Mouse (Mus musculus) ES-E14 (cell line): ENCODE results near the gene Mgat1.

Experiments
- CHD2 ChIP-seq: IDR thresholded peaks from 2 replicates; pipeline ENCODE4 v1.6.1; 2014; ENCODE audit warnings: mild to moderate bottlenecking, low read depth, low read length, inconsistent platforms
- HCFC1 ChIP-seq: IDR thresholded peaks from 2 replicates; pipeline ENCODE4 v1.6.1; 2012; ENCODE audit warnings: low read length, inconsistent platforms, borderline replicate concordance; ENCODE audit not compliant: insufficient read depth
- MAFK ChIP-seq: IDR thresholded peaks from 2 replicates; pipeline ENCODE4 v1.6.1; 2014; ENCODE audit warnings: mild to moderate bottlenecking, low read depth, low read length, inconsistent platforms; ENCODE audit not compliant: insufficient read depth
- ZC3H11A ChIP-seq: IDR thresholded peaks from 2 replicates; pipeline ENCODE4 v1.6.1; 2012; ENCODE audit warnings: low read depth, mild to moderate bottlenecking, inconsistent platforms, low read length, borderline replicate concordance
- ZNF384 ChIP-seq: IDR thresholded peaks from 2 replicates; pipeline ENCODE4 v1.6.1; 2012; ENCODE audit warnings: low read depth, low read length, inconsistent platforms

- TF ChIP-seq ZC3H11A (no peak), MAFK (no peak), ZNF384 (no peak), CHD2 (no peak), HCFC1 (no peak)
These were observed 15.3 kb downstream of the Mgat1 start for GRCm38 (mm10) chr11:49259296-49259695.
